Mouse (Mus musculus): ENCODE results near the gene Pigr. TPM values are rescaled to one million over a fixed set of nuclear protein-coding genes. Genes with fewer than 3 reads are reported as not detected.

The Pigr gene
- polyA plus RNA-seq, 1 experiment from 2014 or later: not detected

DNA sequence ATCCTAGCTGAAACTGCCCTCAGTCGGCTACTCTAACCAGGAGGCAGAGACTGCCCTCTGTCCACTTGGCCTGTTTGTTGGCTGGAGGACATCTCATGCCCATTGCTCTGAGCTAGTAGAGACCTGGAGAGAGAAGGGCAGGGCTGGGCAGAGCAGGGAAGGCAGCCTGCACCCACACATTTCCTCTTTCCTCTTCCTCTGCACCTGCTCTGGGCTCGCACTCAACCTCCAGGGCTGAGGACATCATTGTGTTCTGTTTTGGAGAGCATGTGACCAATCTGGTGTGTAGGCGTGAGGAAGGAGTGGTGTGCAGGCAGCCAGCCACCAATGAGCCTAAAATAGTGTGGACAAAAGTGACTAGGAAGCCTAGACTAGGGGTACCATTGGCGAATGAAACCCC is 37.8 kb downstream of the Pigr start:
- ATAC-seq (ENCODE audit: low FRiP score, low TSS enrichment): no peak
- H3K27me3 ChIP-seq (ENCODE audit: control insufficient read depth, insufficient read depth, low read length): no peaks in the 10 kb centered on the region
- H3K36me3 ChIP-seq (ENCODE audit: control insufficient read depth, insufficient read depth, low read length): no peaks in the 10 kb centered on the region
- H3K9me3 ChIP-seq (ENCODE audit: control insufficient read depth, low read length): no peaks in the 10 kb centered on the region
- no peak overlapping the region for H3K4me2 ChIP-seq (replicated peaks; ENCODE audit: low read depth, low read length)
- H3K9ac ChIP-seq (ENCODE audit: low read depth, low read length): no peak overlapping the region
- H3K4me3 ChIP-seq (ENCODE audit: low read length): no peak overlapping the region
- H3K27ac ChIP-seq (ENCODE audit: low read depth, low read length): no peak overlapping the region
- WGBS: 79% methylated on average over 4 of the region's 4 CpGs
- H3K4me1 ChIP-seq (ENCODE audit: control insufficient read depth, insufficient read depth, low read length): no peaks in the 10 kb centered on the region

DNA sequence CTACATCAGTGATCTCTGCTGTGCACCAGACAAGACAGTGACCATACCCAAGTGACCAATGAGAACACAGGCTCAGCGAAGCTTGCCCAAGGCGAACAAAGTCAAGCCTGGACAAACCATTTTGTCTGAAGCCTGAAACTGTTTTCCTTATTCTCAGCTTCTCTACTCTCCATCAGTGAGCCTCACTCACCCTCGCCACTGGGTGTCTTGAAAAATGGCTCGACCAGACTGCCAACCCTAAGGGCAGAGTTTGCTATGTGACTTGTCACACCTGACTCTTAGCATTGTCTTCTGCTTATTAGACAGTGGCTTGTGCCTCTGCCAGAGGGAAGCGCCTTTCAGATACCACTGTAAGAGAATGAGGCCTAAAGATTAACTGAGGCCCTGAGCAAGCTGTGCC is 38.3 kb downstream of the Pigr start:
- H3K9me3 ChIP-seq (ENCODE audit: control insufficient read depth, low read length): no peaks in the 10 kb centered on the region
- H3K36me3 ChIP-seq (ENCODE audit: control insufficient read depth, insufficient read depth, low read length): no peaks in the 10 kb centered on the region
- no peak overlapping the region for H3K27ac ChIP-seq (ENCODE audit: low read depth, low read length)
- no peaks in the 10 kb centered on the region for H3K27me3 ChIP-seq (ENCODE audit: control insufficient read depth, insufficient read depth, low read length)
- H3K4me1 ChIP-seq (ENCODE audit: control insufficient read depth, insufficient read depth, low read length): no peaks in the 10 kb centered on the region
- no peak overlapping the region for H3K4me2 ChIP-seq (replicated peaks; ENCODE audit: low read depth, low read length)
- no peak for ATAC-seq (ENCODE audit: low FRiP score, low TSS enrichment)
- H3K9ac ChIP-seq (ENCODE audit: low read depth, low read length): no peak overlapping the region
- 88% methylated on average over 5 of the region's 5 CpGs for WGBS
- H3K4me3 ChIP-seq (ENCODE audit: low read length): no peak overlapping the region

- 80% methylated on average over 7 of the region's 7 CpGs for WGBS
- no peak within 1 kb of the TSS for H3K4me2 ChIP-seq (replicated peaks; ENCODE audit: low read depth, low read length)
Observed at GRCm38 (mm10) chr1:130865541-130866221, 39.2 kb downstream of the Pigr start, which contains the start of gene Fcmr. Fcmr (plus strand) TSS chr1:130865669.

DNA sequence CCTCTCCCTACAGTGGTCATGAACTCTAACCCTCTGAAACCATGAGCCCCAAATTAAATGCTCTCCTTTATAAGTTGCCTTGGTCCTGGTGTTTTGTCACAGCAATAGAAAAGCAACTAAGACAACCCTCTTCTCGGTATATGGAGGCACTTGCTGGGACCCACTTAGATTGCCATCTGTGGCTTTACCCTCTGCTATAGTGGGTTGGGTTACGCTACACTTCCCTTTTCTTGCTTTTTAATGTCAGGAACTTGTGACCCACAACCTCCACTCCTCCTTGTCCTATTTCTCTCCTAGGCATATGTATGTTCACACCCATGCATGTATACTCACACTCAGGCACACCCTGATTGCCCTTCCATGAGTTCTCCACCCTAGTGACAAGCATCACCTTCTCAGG is 46.4 kb downstream of the Pigr start:
- Histone ChIP-seq H3K27ac (ENCODE audit: low read depth, low read length) (no peak overlapping the region), H3K4me3 (ENCODE audit: low read length) (no peak overlapping the region), H3K9me3 (ENCODE audit: control insufficient read depth, low read length) (no peaks in the 10 kb centered on the region), H3K4me2 (replicated peaks; ENCODE audit: low read depth, low read length) (no peak overlapping the region), H3K4me1 (ENCODE audit: control insufficient read depth, insufficient read depth, low read length) (no peaks in the 10 kb centered on the region), H3K9ac (ENCODE audit: low read depth, low read length) (no peak overlapping the region), H3K27me3 (ENCODE audit: control insufficient read depth, insufficient read depth, low read length) (peaks cover 4% of the 10 kb centered on the region), H3K36me3 (ENCODE audit: control insufficient read depth, insufficient read depth, low read length) (no peaks in the 10 kb centered on the region)
- no peak for ATAC-seq (ENCODE audit: low FRiP score, low TSS enrichment)
- WGBS: 80% methylated on average over 2 of the region's 2 CpGs

More at GRCm38 (mm10) chr1:130865541-130866221, 39.2 kb downstream of the Pigr start, which contains the start of gene Fcmr:
- Histone ChIP-seq H3K9me3 (ENCODE audit: control insufficient read depth, low read length) (no peaks in the 10 kb centered on the region), H3K36me3 (ENCODE audit: control insufficient read depth, insufficient read depth, low read length) (no peaks in the 10 kb centered on the region), H3K27ac (ENCODE audit: low read depth, low read length) (no peak within 1 kb of the TSS), H3K4me1 (ENCODE audit: control insufficient read depth, insufficient read depth, low read length) (no peaks in the 10 kb centered on the region), H3K27me3 (ENCODE audit: control insufficient read depth, insufficient read depth, low read length) (no peaks in the 10 kb centered on the region), H3K4me3 (ENCODE audit: low read length) (no peak within 1 kb of the TSS), H3K9ac (ENCODE audit: low read depth, low read length) (no peak within 1 kb of the TSS)
- no peak for ATAC-seq (ENCODE audit: low FRiP score, low TSS enrichment)

GRCm38 (mm10) chr1:130875139-130875538 is 48.7 kb downstream of the Pigr start:
- no peaks in the 10 kb centered on the region for H3K36me3 ChIP-seq (ENCODE audit: control insufficient read depth, insufficient read depth, low read length)
- H3K27me3 ChIP-seq (ENCODE audit: control insufficient read depth, insufficient read depth, low read length): peaks cover 13% of the 10 kb centered on the region
- ATAC-seq (ENCODE audit: low FRiP score, low TSS enrichment): peak; percentile 44; the same call in 1 of the 2 replicates
- H3K9me3 ChIP-seq (ENCODE audit: control insufficient read depth, low read length): no peaks in the 10 kb centered on the region
- H3K4me1 ChIP-seq (ENCODE audit: control insufficient read depth, insufficient read depth, low read length): no peaks in the 10 kb centered on the region
- no peak overlapping the region for H3K4me2 ChIP-seq (replicated peaks; ENCODE audit: low read depth, low read length)
- WGBS: 42% methylated on average over 3 of the region's 3 CpGs
- no peak overlapping the region for H3K27ac ChIP-seq (ENCODE audit: low read depth, low read length)
- H3K4me3 ChIP-seq (ENCODE audit: low read length): no peak overlapping the region
- H3K9ac ChIP-seq (ENCODE audit: low read depth, low read length): no peak overlapping the region

GRCm38 (mm10) chr1:130875910-130876309 is 49.4 kb downstream of the Pigr start:
- Histone ChIP-seq H3K9ac (ENCODE audit: low read depth, low read length) (no peak overlapping the region), H3K27me3 (ENCODE audit: control insufficient read depth, insufficient read depth, low read length) (peaks cover 15% of the 10 kb centered on the region), H3K36me3 (ENCODE audit: control insufficient read depth, insufficient read depth, low read length) (no peaks in the 10 kb centered on the region), H3K9me3 (ENCODE audit: control insufficient read depth, low read length) (no peaks in the 10 kb centered on the region), H3K4me3 (ENCODE audit: low read length) (no peak overlapping the region), H3K27ac (ENCODE audit: low read depth, low read length) (no peak overlapping the region), H3K4me1 (ENCODE audit: control insufficient read depth, insufficient read depth, low read length) (no peaks in the 10 kb centered on the region), H3K4me2 (replicated peaks; ENCODE audit: low read depth, low read length) (no peak overlapping the region)
- ATAC-seq (ENCODE audit: low FRiP score, low TSS enrichment): no peak
- 84% methylated on average over 3 of the region's 3 CpGs for WGBS

GRCm38 (mm10) chr1:130876931-130877509 is 50.5 kb downstream of the Pigr start:
- no peak overlapping the region for H3K27ac ChIP-seq (ENCODE audit: low read depth, low read length)
- H3K36me3 ChIP-seq (ENCODE audit: control insufficient read depth, insufficient read depth, low read length): no peaks in the 10 kb centered on the region
- H3K4me1 ChIP-seq (ENCODE audit: control insufficient read depth, insufficient read depth, low read length): no peaks in the 10 kb centered on the region
- no peak overlapping the region for H3K9ac ChIP-seq (ENCODE audit: low read depth, low read length)
- no peaks in the 10 kb centered on the region for H3K9me3 ChIP-seq (ENCODE audit: control insufficient read depth, low read length)
- no peak for ATAC-seq (ENCODE audit: low FRiP score, low TSS enrichment)
- no peak overlapping the region for H3K4me3 ChIP-seq (ENCODE audit: low read length)
- H3K27me3 ChIP-seq (ENCODE audit: control insufficient read depth, insufficient read depth, low read length): peaks cover 15% of the 10 kb centered on the region
- 20% methylated on average over 3 of the region's 3 CpGs for WGBS
- no peak overlapping the region for H3K4me2 ChIP-seq (replicated peaks; ENCODE audit: low read depth, low read length)

GRCm38 (mm10) chr1:130877889-130878614 is 51.6 kb downstream of the Pigr start:
- 2% methylated on average over 43 of the region's 43 CpGs for WGBS
- H3K9ac ChIP-seq (ENCODE audit: low read depth, low read length): no peak overlapping the region
- ATAC-seq (ENCODE audit: low FRiP score, low TSS enrichment): peak; percentile 62

DNA sequence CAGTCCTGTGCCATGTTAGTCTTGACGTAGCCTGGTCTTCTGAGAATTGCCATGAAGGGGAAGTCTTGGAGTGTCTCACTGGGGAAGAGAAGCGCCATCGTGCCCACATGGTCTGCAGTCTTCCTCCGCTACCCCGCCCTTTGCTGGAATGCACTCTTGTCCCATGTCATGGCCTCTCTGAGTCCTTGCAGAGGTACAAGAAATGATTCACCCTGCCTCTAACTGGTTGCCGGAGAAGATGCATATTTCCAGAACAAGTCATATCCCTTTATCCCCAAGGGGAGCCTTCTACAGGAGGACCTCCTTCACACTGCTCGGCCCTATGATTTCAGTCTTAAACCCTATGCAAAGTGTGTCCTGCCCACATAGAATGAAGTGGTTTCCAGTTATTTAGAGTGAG is 53.4 kb downstream of the Pigr start:
- H3K27me3 ChIP-seq (ENCODE audit: control insufficient read depth, insufficient read depth, low read length): peaks cover 15% of the 10 kb centered on the region
- no peak overlapping the region for H3K9ac ChIP-seq (ENCODE audit: low read depth, low read length)
- no peak overlapping the region for H3K27ac ChIP-seq (ENCODE audit: low read depth, low read length)
- no peaks in the 10 kb centered on the region for H3K36me3 ChIP-seq (ENCODE audit: control insufficient read depth, insufficient read depth, low read length)
- H3K4me3 ChIP-seq (ENCODE audit: low read length): no peak overlapping the region
- no peak for ATAC-seq (ENCODE audit: low FRiP score, low TSS enrichment)
- 93% methylated on average over 7 of the region's 7 CpGs for WGBS
- H3K4me2 ChIP-seq (replicated peaks; ENCODE audit: low read depth, low read length): no peak overlapping the region
- no peaks in the 10 kb centered on the region for H3K4me1 ChIP-seq (ENCODE audit: control insufficient read depth, insufficient read depth, low read length)
- H3K9me3 ChIP-seq (ENCODE audit: control insufficient read depth, low read length): no peaks in the 10 kb centered on the region

More at GRCm38 (mm10) chr1:130877889-130878614, 51.6 kb downstream of the Pigr start:
- Histone ChIP-seq H3K4me2 (replicated peaks; ENCODE audit: low read depth, low read length) (peak overlapping the region; percentile 65), H3K27ac (ENCODE audit: low read depth, low read length) (no peak overlapping the region), H3K4me3 (ENCODE audit: low read length) (peak overlapping the region; percentile 32), H3K9me3 (ENCODE audit: control insufficient read depth, low read length) (no peaks in the 10 kb centered on the region), H3K27me3 (ENCODE audit: control insufficient read depth, insufficient read depth, low read length) (peaks cover 15% of the 10 kb centered on the region), H3K4me1 (ENCODE audit: control insufficient read depth, insufficient read depth, low read length) (no peaks in the 10 kb centered on the region), H3K36me3 (ENCODE audit: control insufficient read depth, insufficient read depth, low read length) (no peaks in the 10 kb centered on the region)
